Mouse (Mus musculus) heart, postnatal 0 days (tissue): Measurements from ENCODE around the gene Bora.

Experiments
- CTCF ChIP-seq: IDR thresholded peaks from 2 replicates; pipeline ENCODE4 v1.5.1; 2016; ENCODE audit warnings: antibody characterized with exemption, control low read depth, low read depth
- EP300 ChIP-seq: IDR thresholded peaks from 2 replicates; pipeline ENCODE4 v1.6.1; 2016; ENCODE audit warnings: antibody characterized with exemption, low read depth

GRCm38 (mm10) chr14:99060616-99061015, 14.6 kb downstream of the Bora start:
- no peak for TF ChIP-seq CTCF
- TF ChIP-seq EP300 = no peak
